Mouse (Mus musculus) hindbrain, embryonic 14.5 days (tissue): Measurements from ENCODE around the gene Fbxl15. TPM values are rescaled to one million over a fixed set of nuclear protein-coding genes. Genes with fewer than 3 reads are reported as not detected.

ENCODE experiments used
- ATAC-seq: fragments of 200-750 bp; cut with Nextera tagmentation; 2 replicates; pipeline ENCODE4 v1.8.0; 2017; ENCODE audit warnings: moderate number of reproducible peaks, mild to moderate bottlenecking, moderate TSS enrichment, moderate library complexity; ENCODE audit not compliant: low FRiP score
- DNase-seq: peaks from one replicate; pipeline ENCODE4 v3.0.0-alpha.2; 2015; ENCODE audit warnings: low spot score
- H3K27ac ChIP-seq: fragments of 300-500 bp; sonication (generic); 2 replicates; pipeline ENCODE4 v1.5.1; 2014; ENCODE audit warnings: mild to moderate bottlenecking, moderate library complexity
- H3K27me3 ChIP-seq: fragments of 300-500 bp; sonication (generic); 2 replicates; pipeline ENCODE4 v1.6.1; 2014; ENCODE audit warnings: mild to moderate bottlenecking, low read length, mixed read lengths; ENCODE audit not compliant: control insufficient read depth, insufficient read depth
- H3K36me3 ChIP-seq: fragments of 300-500 bp; sonication (generic); replicated peaks from 2 replicates; pipeline ENCODE4 v1.6.1; 2014; ENCODE audit not compliant: control insufficient read depth, insufficient read depth
- H3K4me1 ChIP-seq: fragments of 300-500 bp; sonication (generic); replicated peaks from 2 replicates; pipeline ENCODE4 v1.6.1; 2014; ENCODE audit warnings: antibody characterized with exemption, low read length, mixed read lengths; ENCODE audit not compliant: control insufficient read depth, insufficient read depth
- H3K4me2 ChIP-seq: fragments of 300-500 bp; sonication (generic); replicated peaks from 2 replicates; pipeline ENCODE4 v1.6.1; 2014; ENCODE audit warnings: mild to moderate bottlenecking, moderate library complexity
- H3K4me3 ChIP-seq: fragments of 300-500 bp; sonication (generic); replicated peaks from 2 replicates; pipeline ENCODE4 v1.5.1; 2014; ENCODE audit warnings: mild to moderate bottlenecking, low read length
- H3K9ac ChIP-seq: fragments of 300-500 bp; sonication (generic); 2 replicates; pipeline ENCODE4 v1.6.1; 2014
- H3K9me3 ChIP-seq: fragments of 300-500 bp; sonication (generic); 2 replicates; pipeline ENCODE4 v1.6.1; 2016; ENCODE audit warnings: low read length; ENCODE audit not compliant: control insufficient read depth
- WGBS: fragments of 180-500 bp; shearing (Covaris S2); extraction: QIAGEN DNeasy Blood & Tissue Kit; methylation state at CpG from one replicate; pipeline ENCODE4 v1.1.7; 2014; 5-methylcytosine and 5-hydroxymethylcytosine counted together
- microRNA counts: library from miRNA; unstranded; fragments of <30 nt; microRNA quantifications from one replicate; lab custom pipeline; 2016
- microRNA-seq: library from miRNA; unstranded; fragments of <30 nt; microRNA quantifications from one replicate; pipeline ENCODE4, GENCODE M21; 2016
- polyA plus RNA-seq: library from polyadenylated mRNA; unstranded; fragments of >200 nt; fragmentation: Nextera tagmentation; extraction: Ambion mirVana; gene quantifications from 2 replicates; pipeline ENCODE4 v1.2.1, GENCODE M21; 2014

The Fbxl15 gene
- polyA plus RNA-seq, 1 experiment from 2014 or later: 45.5 TPM

- WGBS: 43% methylated on average over 21 of the region's 21 CpGs
- Histone ChIP-seq H3K9me3 (no peaks in the 10 kb centered on the region), H3K27ac (no peak overlapping the region; the same call in 1 of the 2 replicates), H3K4me2 (no peak overlapping the region), H3K36me3 (peaks cover 39% of the 10 kb centered on the region), H3K4me3 (no peak overlapping the region), H3K4me1 (no peaks in the 10 kb centered on the region), H3K9ac (no peak overlapping the region), H3K27me3 (no peaks in the 10 kb centered on the region)
- DNase-seq (no peak), ATAC-seq (no peak)
Measured at GRCm38 (mm10) chr19:46374477-46375088, 46.6 kb downstream of the Fbxl15 start.

DNA sequence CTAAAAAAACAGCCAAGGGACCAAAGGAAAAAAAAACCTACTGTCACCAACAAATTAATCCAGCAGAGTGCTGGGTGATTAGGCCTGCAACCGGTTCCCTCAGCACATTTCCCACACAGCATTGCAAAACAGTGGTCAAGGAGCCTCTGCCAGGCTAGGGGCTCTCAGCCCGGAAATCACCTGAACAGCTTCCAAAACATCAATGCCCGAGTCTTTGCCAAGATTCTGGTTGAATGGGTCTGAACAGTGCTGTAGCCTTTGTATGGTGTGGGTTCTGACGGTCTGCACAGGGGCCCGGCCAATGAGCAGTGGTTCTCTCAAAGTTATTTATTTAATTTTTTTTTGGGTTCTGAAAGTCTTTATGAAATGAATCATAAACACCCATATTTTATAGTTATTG, 47.5 kb downstream of the Fbxl15 start:
- Histone ChIP-seq H3K4me2 (no peak overlapping the region), H3K36me3 (peaks cover 48% of the 10 kb centered on the region), H3K4me1 (no peaks in the 10 kb centered on the region), H3K9me3 (no peaks in the 10 kb centered on the region), H3K4me3 (no peak overlapping the region), H3K27me3 (no peaks in the 10 kb centered on the region), H3K9ac (no peak overlapping the region), H3K27ac (no peak overlapping the region)
- DNase-seq (peak; percentile 58), ATAC-seq (no peak)
- 53% methylated on average over 5 of the region's 5 CpGs for WGBS

DNA sequence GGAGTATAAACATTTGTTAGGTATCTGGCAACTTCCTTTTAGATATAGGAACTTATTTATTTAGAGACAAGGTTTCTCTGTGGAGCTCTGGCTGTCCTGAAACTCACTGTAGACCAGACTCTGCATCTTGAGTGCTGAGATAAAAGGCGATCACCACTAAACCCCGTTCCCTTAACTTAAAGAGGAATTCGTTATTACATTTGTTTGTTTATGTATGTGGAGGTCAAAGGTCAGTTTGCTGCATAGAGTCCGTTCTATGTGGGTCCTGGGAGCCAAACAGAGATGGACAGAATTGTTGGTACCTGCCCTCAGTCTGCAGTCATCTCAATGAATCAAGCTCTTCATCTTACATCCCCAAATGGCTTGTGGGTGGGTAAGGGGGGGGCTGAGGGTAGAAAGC, 47.9 kb downstream of the Fbxl15 start:
- ATAC-seq: no peak
- H3K27ac ChIP-seq: no peak overlapping the region

More for the DNA sequence above, 47.9 kb downstream of the Fbxl15 start:
- H3K4me2 ChIP-seq: no peak overlapping the region
- H3K4me3 ChIP-seq: no peak overlapping the region
- WGBS: 66% methylated on average over 4 of the region's 4 CpGs
- no peaks in the 10 kb centered on the region for H3K4me1 ChIP-seq
- H3K9ac ChIP-seq: no peak overlapping the region
- H3K27me3 ChIP-seq: no peaks in the 10 kb centered on the region
- DNase-seq: no peak
- H3K36me3 ChIP-seq: peaks cover 52% of the 10 kb centered on the region
- no peaks in the 10 kb centered on the region for H3K9me3 ChIP-seq

MicroRNA genes within 50 kb of the gene (microRNA counts, 519-probe panel; counts per million panel counts)
- not detected for microRNA mmu-miR-146b (lab: Ali Mortazavi, UCI)

Small RNAs within 50 kb of the gene (microRNA-seq; reads per million reads assigned to microRNA genes)
- gene Mir146b: 0.97 reads per million

Other genes starting within 250 kb of the Fbxl15 start
- not detected in 2 replicates for gene Elovl3, start 196.3 kb upstream of the Fbxl15 start, polyA plus RNA-seq
- not detected in 2 replicates for gene Pitx3, start 179.9 kb upstream of the Fbxl15 start, polyA plus RNA-seq
- 64.5 and 68.3 TPM in 2 replicates for gene Gbf1, start 175.7 kb upstream of the Fbxl15 start, polyA plus RNA-seq
- gene Nfkb2, start 23.9 kb upstream of the Fbxl15 start, polyA plus RNA-seq: 1.9 and 2.8 TPM in 2 replicates
- gene Psd, start 1.0 kb upstream of the Fbxl15 start, polyA plus RNA-seq: 131 and 152 TPM in 2 replicates
- 318 and 321 TPM in 2 replicates for gene Cuedc2, start 10.5 kb downstream of the Fbxl15 start, polyA plus RNA-seq
- 9.9 and 10.0 TPM in 2 replicates for gene Mfsd13a, start 12.9 kb downstream of the Fbxl15 start, polyA plus RNA-seq
- gene 2310034G01Rik, start 22.1 kb downstream of the Fbxl15 start, polyA plus RNA-seq: 2.5 and 2.8 TPM in 2 replicates
- 327 and 382 TPM in 2 replicates for gene Actr1a, start 67.6 kb downstream of the Fbxl15 start, polyA plus RNA-seq
- 23.0 and 24.1 TPM in 2 replicates for gene Sufu, start 68.7 kb downstream of the Fbxl15 start, polyA plus RNA-seq
- gene Trim8, start 173.5 kb downstream of the Fbxl15 start, polyA plus RNA-seq: 37.5 and 39.4 TPM in 2 replicates
- 130 and 141 TPM in 2 replicates for gene Arl3, start 245.0 kb downstream of the Fbxl15 start, polyA plus RNA-seq
- 7.2 and 8.4 TPM in 2 replicates for gene Sfxn2, start 245.2 kb downstream of the Fbxl15 start, polyA plus RNA-seq